In genomic region chr14:58656935-58657238, GRCm38 (mm10) we compare ENCODE assay signal across 19 mouse cellular contexts.
DNase-seq lines count a peak whose midpoint lies in the region; ATAC-seq lines count a peak whose summit lies in the region.
"Had no signal": no experiment of that assay in that cellular context is flagged by ENCODE, and none has a peak within 500 bp of the region (broad histone marks: within the 10 kb centered on the region; RNA-seq: fewer than 3 reads in every experiment).

No protein-coding gene starts in this region.

- DNase-seq in embryo, embryonic 10 days (ENCODE audit: low spot score): peak; percentile 7
- DNase-seq in embryo, embryonic 10.5 days (ENCODE audit: low spot score): no peak
- no peak for DNase-seq in kidney, adult 9 months
- DNase-seq in embryonic facial prominence, embryonic 14.5 days (ENCODE audit: low spot score): no peak
- no peak for DNase-seq in cerebellum, postnatal 4 days (ENCODE audit: low spot score in 2 of 2)
- DNase-seq in right cerebral cortex, postnatal 10 days (ENCODE audit: low spot score in 2 of 2): no peak
- DNase-seq in cerebellum, postnatal 10 days: no peak
- DNase-seq: adrenal gland, postnatal 25 days; cerebellum, adult 11-12 months; cerebellum, postnatal 36 days; gastrocnemius, postnatal 25 days; kidney, postnatal 36 days had no signal

- H3K36me3 ChIP-seq in kidney, embryonic 16.5 days (ENCODE audit: insufficient read depth, low read length): no peaks in the 10 kb centered on the region
- H3K36me3 ChIP-seq in embryonic facial prominence, embryonic 14.5 days (ENCODE audit: control insufficient read depth, insufficient read depth, low read length): no peaks in the 10 kb centered on the region
- H3K36me3 ChIP-seq: limb, embryonic 15.5 days; liver, embryonic 15.5 days; midbrain, embryonic 12.5 days; neural tube, embryonic 12.5 days had no signal

- H3K27me3 ChIP-seq in kidney, embryonic 16.5 days (ENCODE audit: insufficient read depth, low read length): no peaks in the 10 kb centered on the region
- H3K27me3 ChIP-seq in embryonic facial prominence, embryonic 14.5 days (replicated peaks; ENCODE audit: control insufficient read depth, insufficient read depth, low read length): no peaks in the 10 kb centered on the region
- H3K27me3 ChIP-seq: forebrain, embryonic 13.5 days; limb, embryonic 15.5 days; liver, embryonic 15.5 days; midbrain, embryonic 12.5 days; neural tube, embryonic 12.5 days had no signal

- no peak overlapping the region for H3K4me3 ChIP-seq in kidney, embryonic 16.5 days (ENCODE audit: low read length)
- H3K4me3 ChIP-seq in embryonic facial prominence, embryonic 14.5 days (ENCODE audit: low read depth, low read length): no peak overlapping the region
- H3K4me3 ChIP-seq: forebrain, embryonic 13.5 days; limb, embryonic 15.5 days; liver, embryonic 15.5 days; midbrain, embryonic 12.5 days; neural tube, embryonic 12.5 days had no signal

- ATAC-seq in kidney, embryonic 16.5 days (ENCODE audit: low FRiP score, low TSS enrichment): peak; percentile 70; the same call in 1 of the 2 replicates
- peak; percentile 47; the same call in 1 of the 2 replicates for ATAC-seq in embryonic facial prominence, embryonic 14.5 days (ENCODE audit: low read depth)
- ATAC-seq: forebrain, embryonic 13.5 days had no signal

- peak overlapping the region; percentile 78 for H3K27ac ChIP-seq in kidney, embryonic 16.5 days (ENCODE audit: low read length)
- peak overlapping the region; percentile 21; the same call in 1 of the 2 replicates for H3K27ac ChIP-seq in embryonic facial prominence, embryonic 14.5 days (replicated peaks; ENCODE audit: low read depth, low read length)
- H3K27ac ChIP-seq: forebrain, embryonic 13.5 days; limb, embryonic 15.5 days; liver, embryonic 15.5 days; midbrain, embryonic 12.5 days; neural tube, embryonic 12.5 days; stomach, postnatal 0 days had no signal

- H3K9ac ChIP-seq in kidney, embryonic 16.5 days (replicated peaks; ENCODE audit: low read length): no peak overlapping the region
- no peak overlapping the region for H3K9ac ChIP-seq in embryonic facial prominence, embryonic 14.5 days (ENCODE audit: low read depth, low read length)
- H3K9ac ChIP-seq: forebrain, embryonic 13.5 days; limb, embryonic 15.5 days; liver, embryonic 15.5 days; midbrain, embryonic 12.5 days; neural tube, embryonic 12.5 days had no signal

- H3K9me3 ChIP-seq in kidney, embryonic 16.5 days (ENCODE audit: low read length): no peaks in the 10 kb centered on the region
- no peaks in the 10 kb centered on the region for H3K9me3 ChIP-seq in embryonic facial prominence, embryonic 14.5 days (ENCODE audit: control insufficient read depth, low read length)
- H3K9me3 ChIP-seq: forebrain, embryonic 13.5 days; limb, embryonic 15.5 days; liver, embryonic 15.5 days; midbrain, embryonic 12.5 days; neural tube, embryonic 12.5 days had no signal

- no peak overlapping the region for H3K4me2 ChIP-seq in kidney, embryonic 16.5 days (replicated peaks; ENCODE audit: low read depth, low read length)
- no peak overlapping the region for H3K4me2 ChIP-seq in embryonic facial prominence, embryonic 14.5 days (ENCODE audit: low read depth, low read length)
- H3K4me2 ChIP-seq: forebrain, embryonic 13.5 days; limb, embryonic 15.5 days; liver, embryonic 15.5 days; midbrain, embryonic 12.5 days; neural tube, embryonic 12.5 days had no signal

- peaks cover 26% of the 10 kb centered on the region for H3K4me1 ChIP-seq in kidney, embryonic 16.5 days (ENCODE audit: insufficient read depth, low read length)
- H3K4me1 ChIP-seq in embryonic facial prominence, embryonic 14.5 days (ENCODE audit: control insufficient read depth, insufficient read depth, low read length): peaks cover 14% of the 10 kb centered on the region; the same call in 1 of the 2 replicates
- H3K4me1 ChIP-seq: liver, embryonic 15.5 days had no signal

- WGBS in kidney, embryonic 16.5 days: 12% methylated on average over 1 of the region's 1 CpGs
- 0% methylated on average over 1 of the region's 1 CpGs for WGBS in embryonic facial prominence, embryonic 14.5 days
